Mouse (Mus musculus) small intestine, adult 2 months (tissue): ENCODE data around the gene Arhgap30. TPM values are rescaled to one million over a fixed set of nuclear protein-coding genes. Genes with fewer than 3 reads are reported as not detected.

Source experiments
- H3K27ac ChIP-seq: fragments of 200-500 bp; 2 replicates; pipeline ENCODE4 v1.5.1; 2012; ENCODE audit warnings: low read depth, low read length, control low read depth, inconsistent platforms; ENCODE audit not compliant: insufficient read depth
- H3K27me3 ChIP-seq: fragments of 200-500 bp; 2 replicates; pipeline ENCODE4 v1.6.1; 2012; ENCODE audit warnings: mild to moderate bottlenecking, moderate library complexity, low read length, inconsistent platforms; ENCODE audit not compliant: control insufficient read depth, insufficient read depth
- H3K36me3 ChIP-seq: fragments of 200-500 bp; 2 replicates; pipeline ENCODE4 v1.6.1; 2012; ENCODE audit warnings: mild to moderate bottlenecking, low read length, control low read depth, inconsistent platforms; ENCODE audit not compliant: control insufficient read depth, insufficient read depth
- H3K4me1 ChIP-seq: fragments of 200-500 bp; 2 replicates; pipeline ENCODE4 v1.6.1; 2012; ENCODE audit warnings: low read length, inconsistent platforms, mixed read lengths; ENCODE audit not compliant: control insufficient read depth, insufficient read depth, insufficient read length
- H3K4me3 ChIP-seq: fragments of 200-500 bp; 2 replicates; pipeline ENCODE4 v1.5.1; 2012; ENCODE audit warnings: low read depth, mild to moderate bottlenecking, control low read depth, inconsistent platforms, low read length, moderate library complexity
- CTCF ChIP-seq: fragments of 200-500 bp; IDR thresholded peaks from 2 replicates; pipeline ENCODE4 v1.5.1; 2012; ENCODE audit warnings: low read depth, mild to moderate bottlenecking, control low read depth, inconsistent platforms, low read length, moderate library complexity, mixed read lengths; ENCODE audit not compliant: insufficient replicate concordance, insufficient read length; ENCODE audit errors: extremely low read depth
- POLR2A ChIP-seq: fragments of 200-500 bp; IDR thresholded peaks from 2 replicates; pipeline ENCODE4 v1.6.1; 2012; ENCODE audit warnings: low read depth, mild to moderate bottlenecking, control low read depth, inconsistent platforms, low read length, moderate library complexity
- WGBS: fragments of 180-500 bp; shearing (Covaris S2); methylation state at CpG from one replicate; pipeline ENCODE4 v1.1.7; 2018; 5-methylcytosine and 5-hydroxymethylcytosine counted together
- polyA plus RNA-seq: library from polyadenylated mRNA; depleted of rRNA; stranded (reverse); fragments of >200 nt; gene quantifications from 2 replicates; pipeline ENCODE4 v1.2.3, GENCODE M21; 2012

Arhgap30 gene
- polyA plus RNA-seq, 1 experiment: 6.1 TPM

DNA sequence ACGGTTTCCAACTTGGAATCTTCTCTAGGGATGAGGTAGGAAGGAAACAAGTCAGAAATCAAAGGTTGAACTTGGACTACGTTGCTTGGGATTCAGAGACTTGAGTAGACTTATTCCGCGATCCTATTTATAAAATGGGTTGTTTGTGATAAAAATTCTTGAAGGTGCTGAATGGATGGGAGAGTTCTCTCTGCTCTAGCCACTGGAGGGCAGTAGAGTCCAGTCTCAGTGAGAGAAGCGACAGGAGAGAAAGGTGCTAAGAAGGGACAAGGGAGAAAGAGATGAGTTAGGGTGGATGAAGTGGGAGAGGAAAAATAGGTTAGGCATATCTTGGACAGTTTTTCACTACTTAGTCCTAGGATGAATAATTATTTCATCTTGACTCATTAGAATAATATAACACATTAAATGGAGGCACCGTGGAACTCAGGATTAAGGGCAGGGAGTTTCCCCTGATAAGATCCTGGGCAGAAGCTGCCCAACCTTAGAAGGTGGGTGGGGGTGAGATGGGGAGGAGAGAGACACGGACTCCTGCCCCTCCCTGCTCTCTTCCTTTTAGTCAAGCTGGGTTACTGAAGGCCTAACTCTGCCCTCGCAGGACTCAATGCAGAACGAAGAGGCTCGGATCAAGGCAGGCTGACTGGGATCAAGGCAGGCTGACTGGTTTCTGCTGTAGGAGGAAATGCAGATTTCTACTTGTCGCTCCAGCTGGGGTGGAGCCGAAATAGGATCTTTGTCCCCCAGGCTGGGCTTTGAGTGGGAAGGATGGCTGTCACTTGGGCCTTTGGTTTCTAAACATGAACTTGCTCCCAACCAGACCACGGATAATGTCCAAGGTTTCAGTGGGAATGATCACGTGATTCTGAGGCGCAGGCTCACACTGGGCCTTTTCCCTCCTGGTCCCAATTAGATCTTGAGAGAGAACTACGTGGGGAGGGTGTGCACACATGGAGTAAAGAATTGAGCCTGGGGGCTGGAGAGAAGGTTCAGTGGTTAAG is 27.3 kb upstream of the Arhgap30 start:
- TF ChIP-seq POLR2A (no peak), CTCF (0 out of 2 replicates have a peak, but pooled peaks have one; percentile 24)
- no peaks in the 10 kb centered on the region for H3K27me3 ChIP-seq
- 25% methylated on average over 16 of the region's 16 CpGs for WGBS
- no peak overlapping the region for H3K27ac ChIP-seq
- H3K4me1 ChIP-seq: peaks cover 10% of the 10 kb centered on the region
- H3K4me3 ChIP-seq: peak overlapping the region; percentile 56; the same call in 1 of the 2 replicates
- H3K36me3 ChIP-seq: peaks cover 13% of the 10 kb centered on the region

- 49% methylated on average over 7 of the region's 7 CpGs for WGBS
- Histone ChIP-seq H3K27me3 (no peaks in the 10 kb centered on the region), H3K36me3 (no peaks in the 10 kb centered on the region), H3K27ac (no peak overlapping the region), H3K4me3 (no peak overlapping the region), H3K4me1 (peaks cover 9% of the 10 kb centered on the region)
- TF ChIP-seq POLR2A (no peak), CTCF (no peak)
Measured at GRCm38 (mm10) chr1:171365934-171366333, 22.8 kb upstream of the Arhgap30 start.

DNA sequence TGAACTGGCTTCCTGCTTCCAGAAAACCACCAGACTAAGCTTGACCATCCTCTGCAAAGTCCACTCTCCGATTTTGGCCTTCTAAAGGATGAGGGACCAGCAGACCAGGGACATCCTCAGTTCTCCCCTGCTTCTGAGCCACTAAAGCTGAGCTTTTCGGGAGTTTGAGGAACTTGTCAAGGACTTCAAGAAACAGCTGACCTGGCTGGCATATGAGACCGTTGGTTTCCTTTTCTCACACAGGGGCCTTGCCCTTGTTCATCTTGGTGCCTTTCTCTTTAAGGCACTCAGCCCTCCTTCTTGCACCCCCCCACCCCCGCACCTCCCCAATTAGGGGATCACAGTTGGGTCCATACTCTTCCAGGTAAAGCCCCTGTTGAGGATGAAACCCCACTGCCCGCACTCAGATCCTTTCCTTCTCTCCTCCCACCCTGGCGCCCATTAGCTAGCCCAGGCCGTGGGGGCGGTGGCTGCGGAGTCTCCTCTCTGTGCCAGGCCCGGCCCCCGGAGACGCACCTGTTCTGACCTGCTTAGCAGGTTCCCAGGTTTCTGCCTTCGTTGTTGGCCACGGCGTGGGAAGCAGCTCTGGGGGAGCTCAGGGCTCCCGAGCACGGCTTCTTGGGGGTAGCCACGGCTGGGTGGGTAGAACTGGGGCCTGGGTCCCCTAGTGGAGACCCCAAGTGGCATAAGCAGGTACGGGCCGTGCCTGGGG is 18.8 kb upstream of the Arhgap30 start, which contains the start of gene Nectin4:
Gene Nectin4, plus strand, starts transcription at position 255 of the 712 bp plus-strand sequence.
- TF ChIP-seq POLR2A: no peak
- TF ChIP-seq CTCF: no peak
- peaks cover 6% of the 10 kb centered on the region for H3K4me1 ChIP-seq
- peak within 1 kb of the TSS; percentile 29 for H3K4me3 ChIP-seq
- no peaks in the 10 kb centered on the region for H3K36me3 ChIP-seq
- H3K27me3 ChIP-seq: no peaks in the 10 kb centered on the region
- 20% methylated on average over 20 of the region's 20 CpGs for WGBS
- no peak within 1 kb of the TSS for H3K27ac ChIP-seq

DNA sequence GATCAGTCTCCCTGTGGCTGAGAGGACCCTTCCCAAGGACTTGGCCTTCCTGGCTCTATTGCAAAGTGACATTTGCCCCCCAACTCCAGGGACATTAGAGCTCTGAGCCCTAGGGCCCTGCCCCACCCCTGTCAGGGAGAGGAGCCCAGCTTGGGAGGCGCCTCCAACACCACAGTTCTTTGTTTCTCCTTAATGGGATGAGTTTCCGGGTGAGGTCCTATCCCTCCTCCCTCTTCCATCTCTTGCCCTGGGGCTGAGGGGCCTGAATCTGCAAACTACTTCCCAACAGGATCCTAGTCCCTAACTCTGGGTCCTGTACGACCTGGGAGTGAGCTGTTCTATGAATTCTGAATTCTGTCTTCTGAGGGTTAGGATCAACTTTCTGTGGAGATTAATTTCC is 15.9 kb upstream of the Arhgap30 start:
- Histone ChIP-seq H3K27me3 (no peaks in the 10 kb centered on the region), H3K4me3 (no peak overlapping the region), H3K27ac (no peak overlapping the region), H3K36me3 (no peaks in the 10 kb centered on the region), H3K4me1 (peaks cover 8% of the 10 kb centered on the region)
- WGBS: 79% methylated on average over 3 of the region's 3 CpGs
- TF ChIP-seq POLR2A (no peak), CTCF (no peak)

DNA sequence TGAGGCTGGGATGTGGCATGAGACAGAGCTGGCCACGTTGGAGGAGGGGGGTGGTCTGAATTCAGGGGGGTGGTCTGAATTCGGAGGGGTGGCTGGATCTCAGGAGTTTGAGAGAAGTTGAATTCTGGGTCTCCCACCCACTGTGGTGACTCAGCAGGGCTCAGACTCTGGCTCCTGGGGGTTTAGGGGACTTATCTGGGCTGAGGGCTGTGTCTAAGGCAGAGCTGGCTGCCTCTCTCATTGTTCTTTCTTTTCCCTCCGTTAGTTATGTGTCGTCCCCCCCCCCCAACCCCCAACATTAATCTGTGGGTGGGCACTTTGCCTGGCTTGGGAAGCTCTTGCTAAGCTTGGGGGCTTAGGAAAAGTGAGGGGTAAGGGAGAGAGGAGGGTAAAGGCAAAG is 14.8 kb upstream of the Arhgap30 start:
- WGBS: 32% methylated on average over 4 of the region's 4 CpGs
- no peak overlapping the region for H3K27ac ChIP-seq
- no peaks in the 10 kb centered on the region for H3K36me3 ChIP-seq
- H3K4me3 ChIP-seq: no peak overlapping the region
- H3K4me1 ChIP-seq: peaks cover 8% of the 10 kb centered on the region
- H3K27me3 ChIP-seq: no peaks in the 10 kb centered on the region
- no peak for TF ChIP-seq POLR2A
- no peak for TF ChIP-seq CTCF

DNA sequence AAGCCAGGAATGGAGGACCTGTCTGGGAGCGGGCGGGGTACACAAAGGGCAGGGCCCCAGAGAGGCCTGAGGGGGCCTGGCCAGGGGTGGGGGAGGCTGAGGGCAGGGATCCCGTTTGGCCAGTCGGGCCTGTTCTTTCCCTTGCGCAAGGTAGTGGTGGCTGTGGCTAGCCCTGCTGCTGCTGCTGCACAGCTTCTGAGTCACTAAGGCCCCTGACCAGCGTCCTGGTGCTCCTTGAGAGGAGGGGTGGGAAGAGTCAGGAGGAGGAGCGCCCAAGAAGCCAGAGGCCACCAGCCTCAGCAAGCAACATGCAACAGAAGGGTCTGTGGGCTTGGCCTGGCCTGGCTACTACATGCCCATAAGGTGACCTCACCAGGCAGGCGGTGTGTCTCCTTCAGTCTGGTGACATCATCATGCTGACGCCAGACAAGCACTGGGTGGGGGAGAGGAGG is 13.1 kb upstream of the Arhgap30 start:
- Histone ChIP-seq H3K27me3 (0 out of 2 replicates have a peak, but pooled peaks cover 4% of the 10 kb centered on the region), H3K36me3 (no peaks in the 10 kb centered on the region), H3K4me1 (peaks cover 7% of the 10 kb centered on the region), H3K27ac (no peak overlapping the region), H3K4me3 (no peak overlapping the region)
- 43% methylated on average over 9 of the region's 9 CpGs for WGBS
- no peak for TF ChIP-seq POLR2A
- no peak for TF ChIP-seq CTCF

GRCm38 (mm10) chr1:171378298-171378697 is 10.5 kb upstream of the Arhgap30 start:
- H3K4me1 ChIP-seq: peaks cover 9% of the 10 kb centered on the region
- no peak for TF ChIP-seq POLR2A
- TF ChIP-seq CTCF: no peak
- 87% methylated on average over 6 of the region's 6 CpGs for WGBS
- H3K36me3 ChIP-seq: no peaks in the 10 kb centered on the region
- no peak overlapping the region for H3K27ac ChIP-seq
- H3K27me3 ChIP-seq: 0 out of 2 replicates have a peak, but pooled peaks cover 4% of the 10 kb centered on the region
- no peak overlapping the region for H3K4me3 ChIP-seq
